Mouse (Mus musculus): Measurements from ENCODE around the gene Nop56. TPM values are rescaled to one million over a fixed set of nuclear protein-coding genes. Genes with fewer than 3 reads are reported as not detected.

Nop56 gene
- polyA plus RNA-seq, 1 experiment = 51.6 TPM

- DNase-seq (ENCODE audit: low read depth) = no peak
These were observed 21.3 kb downstream of the Nop56 start for GRCm38 (mm10) chr2:130295331-130296133.

- no peak for DNase-seq (ENCODE audit: low read depth)
These were observed 22.0 kb downstream of the Nop56 start for GRCm38 (mm10) chr2:130296134-130296745.

- DNase-seq (ENCODE audit: low read depth) = no peak
These were observed 23.4 kb downstream of the Nop56 start for GRCm38 (mm10) chr2:130297580-130297979.

DNA sequence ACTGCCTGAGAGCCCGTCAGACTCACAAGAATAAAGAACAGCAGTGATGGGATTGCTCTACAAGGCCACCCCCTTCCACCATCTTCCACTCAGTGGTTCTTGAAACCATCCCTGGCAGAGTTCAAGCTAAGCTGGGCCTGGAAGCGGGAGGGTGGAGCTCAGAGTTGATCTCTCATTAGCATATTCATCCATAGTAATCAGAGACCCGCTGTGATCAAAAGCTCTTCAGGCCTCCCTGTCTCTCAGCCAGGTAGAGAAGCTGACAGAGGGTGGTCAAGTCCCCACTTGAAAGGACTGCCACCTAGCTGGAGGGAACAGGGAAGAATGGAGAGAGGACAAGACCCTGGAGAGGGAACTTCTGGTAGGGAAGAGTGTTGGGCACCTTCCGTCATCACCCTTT is 28.8 kb downstream of the Nop56 start:
- no peak for DNase-seq (ENCODE audit: low read depth)

- DNase-seq (ENCODE audit: low read depth) = no peak
These were observed 52.8 kb downstream of the Nop56 start for GRCm38 (mm10) chr2:130327057-130327456.

Other genes with a start within 250 kb of the Nop56 start
- gene Tgm6, start 162.0 kb upstream of the Nop56 start, polyA plus RNA-seq (2012; rRNA removed) = not detected in 2 replicates
- 143 and 150 TPM in 2 replicates for gene Snrpb, start 95.0 kb upstream of the Nop56 start, polyA plus RNA-seq (2012; rRNA removed)
- gene Tmc2, start 79.2 kb upstream of the Nop56 start, polyA plus RNA-seq (2012; rRNA removed) = not detected in 2 replicates
- gene Idh3b, start 10.1 kb downstream of the Nop56 start, polyA plus RNA-seq (2012; rRNA removed) = 186 and 227 TPM in 2 replicates
- 2.8 and 3.8 TPM in 2 replicates for gene Ebf4, start 20.7 kb downstream of the Nop56 start, polyA plus RNA-seq (2012; rRNA removed)
- 34.3 and 49.9 TPM in 2 replicates for gene Cpxm1, start 123.1 kb downstream of the Nop56 start, polyA plus RNA-seq (2012; rRNA removed)
- not detected in 2 replicates for gene Gm28372, start 130.8 kb downstream of the Nop56 start, polyA plus RNA-seq (2012; rRNA removed)
- gene 1700020A23Rik, start 130.8 kb downstream of the Nop56 start, polyA plus RNA-seq (2012; rRNA removed) = 2.1 and 3.6 TPM in 2 replicates
- gene Tmem239, start 132.0 kb downstream of the Nop56 start, polyA plus RNA-seq (2012; rRNA removed) = 2.3 and 3.1 TPM in 2 replicates
- gene Vps16, start 149.9 kb downstream of the Nop56 start, polyA plus RNA-seq (2012; rRNA removed) = 48.8 and 71.6 TPM in 2 replicates
- gene Pced1a, start 150.3 kb downstream of the Nop56 start, polyA plus RNA-seq (2012; rRNA removed) = 21.2 and 25.6 TPM in 2 replicates
- gene Ptpra, start 175.8 kb downstream of the Nop56 start, polyA plus RNA-seq (2012; rRNA removed) = 72.7 and 78.3 TPM in 2 replicates

Data from gonadal fat pad, adult 2 months (tissue).